29 mouse cellular contexts compared by ENCODE assay signal in genomic region chr2:159281558-159282320, GRCm38 (mm10).
A peak's percentile ranks its signal among the peaks of the same experiment; 100 is the strongest.
DNase-seq lines count a peak whose midpoint lies in the region; ATAC-seq and TF ChIP-seq lines count a peak whose summit lies in the region.
"Had no signal": no experiment of that assay in that cellular context is flagged by ENCODE, and none has a peak within 500 bp of the region (broad histone marks: within the 10 kb centered on the region; RNA-seq: fewer than 3 reads in every experiment).

No protein-coding gene starts in this region.

- peaks cover 12% of the 10 kb centered on the region for H3K4me1 ChIP-seq in hindbrain, embryonic 15.5 days (replicated peaks)
- peaks cover 7% of the 10 kb centered on the region; the same call in 1 of the 2 replicates for H3K4me1 ChIP-seq in hindbrain, embryonic 14.5 days (replicated peaks; ENCODE audit: control insufficient read depth, insufficient read depth, low read length)
- H3K4me1 ChIP-seq in midbrain, embryonic 12.5 days: peaks cover 4% of the 10 kb centered on the region; the same call in 1 of the 2 replicates
- H3K4me1 ChIP-seq in midbrain, embryonic 16.5 days (ENCODE audit: control insufficient read depth, insufficient read depth, low read length): peaks cover 3% of the 10 kb centered on the region; the same call in 1 of the 2 replicates
- H3K4me1 ChIP-seq: embryonic facial prominence, embryonic 15.5 days; heart, embryonic 12.5 days; kidney, embryonic 15.5 days had no signal

- ATAC-seq in hindbrain, embryonic 15.5 days (ENCODE audit: low FRiP score, low read depth): peak; percentile 74
- no peak; the same call in 1 of the 2 replicates for ATAC-seq in hindbrain, embryonic 14.5 days (ENCODE audit: low FRiP score)
- 0 out of 2 replicates have a peak, but pooled peaks have one; percentile 47 for ATAC-seq in midbrain, embryonic 12.5 days (ENCODE audit: low FRiP score, low read depth)
- ATAC-seq in midbrain, embryonic 16.5 days: no peak
- ATAC-seq: inflammation-experienced regulatory T-cells, adult 6 months; Patski had no signal

- H3K36me3 ChIP-seq in hindbrain, embryonic 15.5 days: no peaks in the 10 kb centered on the region
- H3K36me3 ChIP-seq in hindbrain, embryonic 14.5 days (replicated peaks; ENCODE audit: control insufficient read depth, insufficient read depth): no peaks in the 10 kb centered on the region
- H3K36me3 ChIP-seq in midbrain, embryonic 12.5 days: no peaks in the 10 kb centered on the region
- H3K36me3 ChIP-seq in midbrain, embryonic 16.5 days (ENCODE audit: control insufficient read depth, insufficient read depth, low read length): no peaks in the 10 kb centered on the region
- H3K36me3 ChIP-seq: embryonic facial prominence, embryonic 10.5 days; embryonic facial prominence, embryonic 15.5 days; heart, embryonic 12.5 days; kidney, embryonic 15.5 days had no signal

- WGBS in hindbrain, embryonic 15.5 days: 76% methylated on average over 8 of the region's 8 CpGs
- WGBS in hindbrain, embryonic 14.5 days: 74% methylated on average over 8 of the region's 8 CpGs
- 84% methylated on average over 8 of the region's 8 CpGs for WGBS in midbrain, embryonic 12.5 days
- WGBS in midbrain, embryonic 16.5 days: 73% methylated on average over 8 of the region's 8 CpGs

- no peaks in the 10 kb centered on the region for H3K27me3 ChIP-seq in hindbrain, embryonic 15.5 days
- no peaks in the 10 kb centered on the region for H3K27me3 ChIP-seq in hindbrain, embryonic 14.5 days (ENCODE audit: control insufficient read depth, insufficient read depth, low read length)
- H3K27me3 ChIP-seq in midbrain, embryonic 12.5 days: no peaks in the 10 kb centered on the region
- H3K27me3 ChIP-seq in midbrain, embryonic 16.5 days (ENCODE audit: control insufficient read depth, insufficient read depth, low read depth, low read length): no peaks in the 10 kb centered on the region
- H3K27me3 ChIP-seq: embryonic facial prominence, embryonic 15.5 days; heart, embryonic 12.5 days; kidney, embryonic 15.5 days; Patski had no signal

- no peak overlapping the region for H3K27ac ChIP-seq in hindbrain, embryonic 15.5 days (replicated peaks)
- no peak overlapping the region for H3K27ac ChIP-seq in hindbrain, embryonic 14.5 days
- H3K27ac ChIP-seq in midbrain, embryonic 12.5 days (replicated peaks): no peak overlapping the region
- no peak overlapping the region for H3K27ac ChIP-seq in midbrain, embryonic 16.5 days (ENCODE audit: low read length)
- H3K27ac ChIP-seq: embryonic facial prominence, embryonic 10.5 days; embryonic facial prominence, embryonic 15.5 days; heart, adult 2 months; kidney, embryonic 15.5 days; liver, embryonic 14.5 days; macrophage; stomach, postnatal 0 days had no signal

- H3K9me3 ChIP-seq in hindbrain, embryonic 15.5 days: no peaks in the 10 kb centered on the region
- no peaks in the 10 kb centered on the region for H3K9me3 ChIP-seq in hindbrain, embryonic 14.5 days (ENCODE audit: control insufficient read depth, low read length)
- H3K9me3 ChIP-seq in midbrain, embryonic 12.5 days: no peaks in the 10 kb centered on the region
- no peaks in the 10 kb centered on the region for H3K9me3 ChIP-seq in midbrain, embryonic 16.5 days (replicated peaks; ENCODE audit: control insufficient read depth, low read length, poor library complexity, severe bottlenecking)
- H3K9me3 ChIP-seq: embryonic facial prominence, embryonic 10.5 days; embryonic facial prominence, embryonic 15.5 days; heart, embryonic 12.5 days; kidney, embryonic 15.5 days had no signal

- no peak for TF ChIP-seq CTCF in brain, embryonic 14.5 days (IDR thresholded peaks at IDR 0.05; ENCODE audit: borderline replicate concordance, extremely low read depth, insufficient read depth, insufficient read length)

- H3K9ac ChIP-seq in hindbrain, embryonic 15.5 days: no peak overlapping the region
- no peak overlapping the region for H3K9ac ChIP-seq in hindbrain, embryonic 14.5 days
- H3K9ac ChIP-seq in midbrain, embryonic 12.5 days (replicated peaks): no peak overlapping the region
- H3K9ac ChIP-seq in midbrain, embryonic 16.5 days (ENCODE audit: low read depth, low read length): no peak overlapping the region
- H3K9ac ChIP-seq: embryonic facial prominence, embryonic 15.5 days; heart, embryonic 12.5 days; kidney, embryonic 15.5 days; liver, embryonic 14.5 days had no signal

- H3K4me2 ChIP-seq in hindbrain, embryonic 15.5 days: no peak overlapping the region
- no peak overlapping the region for H3K4me2 ChIP-seq in hindbrain, embryonic 14.5 days (replicated peaks)
- H3K4me2 ChIP-seq in midbrain, embryonic 12.5 days (replicated peaks): no peak overlapping the region
- no peak overlapping the region for H3K4me2 ChIP-seq in midbrain, embryonic 16.5 days (ENCODE audit: low read length)
- H3K4me2 ChIP-seq: embryonic facial prominence, embryonic 15.5 days; heart, embryonic 12.5 days; kidney, embryonic 15.5 days had no signal

- peak; percentile 70 to 77 for DNase-seq in cerebellum, postnatal 14 days
- no peak for DNase-seq in cerebellum, adult 11 months
- DNase-seq in hindbrain, embryonic 14.5 days (ENCODE audit: low spot score): no peak
- DNase-seq in brain, embryonic 14.5 days (ENCODE audit: low read depth): peak; percentile 80
- no peak for DNase-seq in kidney, adult 9 months
- DNase-seq: adrenal gland, postnatal 10 days; cerebellum, adult 11-12 months; gastrocnemius, postnatal 25 days; heart, adult 2 months; kidney, adult 11 months; kidney, postnatal 25 days; liver; lung, adult 2 months; lung, postnatal 10 days; right cerebral cortex, postnatal 4 days; thymus, adult 18-20 months; thymus, postnatal 25 days had no signal

- H3K4me3 ChIP-seq in hindbrain, embryonic 15.5 days: no peak overlapping the region
- no peak overlapping the region for H3K4me3 ChIP-seq in hindbrain, embryonic 14.5 days (replicated peaks; ENCODE audit: low read length)
- no peak overlapping the region for H3K4me3 ChIP-seq in midbrain, embryonic 12.5 days
- H3K4me3 ChIP-seq in midbrain, embryonic 16.5 days (ENCODE audit: low read depth, low read length): no peak overlapping the region
- H3K4me3 ChIP-seq: embryonic facial prominence, embryonic 10.5 days; embryonic facial prominence, embryonic 15.5 days; heart, adult 2 months; heart, embryonic 12.5 days; kidney, embryonic 15.5 days had no signal

- no peak for TF ChIP-seq POLR2A in brain, embryonic 14.5 days (IDR thresholded peaks at IDR 0.05; ENCODE audit: borderline replicate concordance, extremely low read depth, insufficient read depth, insufficient read length, poor library complexity, severe bottlenecking)

Comparison
In these comparisons a context has a peak if more than half of its experiments do, and no peak if none do; other contexts are left out.
1. DNase-seq: peak in cerebellum, postnatal 14 days (2 of 2) and brain, embryonic 14.5 days (single experiment); none in cerebellum, adult 11 months (single experiment), hindbrain, embryonic 14.5 days (single experiment) and kidney, adult 9 months (single experiment).
2. ATAC-seq: peak in hindbrain, embryonic 15.5 days (single experiment) and midbrain, embryonic 12.5 days (single experiment); none in hindbrain, embryonic 14.5 days (single experiment) and midbrain, embryonic 16.5 days (single experiment).